Mouse (Mus musculus) bone marrow, adult 2 months (tissue): ENCODE data around the gene Lsamp. TPM values are rescaled to one million over a fixed set of nuclear protein-coding genes. Genes with fewer than 3 reads are reported as not detected.

Experiments used
- H3K27ac ChIP-seq: fragments of 200-500 bp; 2 replicates; pipeline ENCODE4 v1.5.1; 2012; ENCODE audit warnings: low read depth, mild to moderate bottlenecking, control low read depth, inconsistent platforms, low read length; ENCODE audit not compliant: control insufficient read depth, poor library complexity, insufficient read depth
- H3K4me1 ChIP-seq: fragments of 200-500 bp; 2 replicates; pipeline ENCODE4 v1.6.1; 2011; ENCODE audit warnings: low read length; ENCODE audit not compliant: control insufficient read depth, insufficient read depth
- H3K4me3 ChIP-seq: fragments of 200-500 bp; replicated peaks from 2 replicates; pipeline ENCODE3; 2011; ENCODE audit warnings: mild to moderate bottlenecking, low read depth, low read length, control low read depth; ENCODE audit not compliant: control insufficient read depth
- CTCF ChIP-seq: fragments of 200-500 bp; IDR thresholded peaks from 2 replicates; pipeline ENCODE4 v1.5.1; 2011; ENCODE audit warnings: low read length, control low read depth; ENCODE audit not compliant: control insufficient read depth, insufficient read depth
- POLR2A ChIP-seq: fragments of 200-500 bp; IDR thresholded peaks from 2 replicates; pipeline ENCODE4 v1.6.1; 2011; ENCODE audit warnings: low read depth, mild to moderate bottlenecking, control low read depth, low read length, borderline replicate concordance; ENCODE audit not compliant: control insufficient read depth
- WGBS: fragments of 180-500 bp; shearing (Covaris S2); methylation state at CpG from one replicate; pipeline ENCODE4 v1.1.7; 2018; 5-methylcytosine and 5-hydroxymethylcytosine counted together
- polyA plus RNA-seq: library from polyadenylated mRNA; stranded (reverse); fragments of >200 nt; gene quantifications from 2 replicates; pipeline ENCODE4 v1.2.4, GENCODE M21; 2011; ENCODE audit warnings: low replicate concordance; ENCODE audit not compliant: missing spikeins, insufficient read depth, insufficient read length

The Lsamp gene
- polyA plus RNA-seq, 1 experiment = not detected

GRCm38 (mm10) chr16:42004166-42004565 lies 2020.0 kb downstream of the Lsamp start:
- TF ChIP-seq CTCF = no peak
- TF ChIP-seq POLR2A = no peak
- Histone ChIP-seq H3K4me1 (no peaks in the 10 kb centered on the region), H3K27ac (no peak overlapping the region), H3K4me3 (no peak overlapping the region)
- WGBS = 39% methylated on average over 1 of the region's 1 CpGs

- H3K27ac ChIP-seq = no peak overlapping the region
- WGBS = 73% methylated on average over 5 of the region's 5 CpGs
- no peak overlapping the region for H3K4me3 ChIP-seq
- TF ChIP-seq CTCF = no peak
- no peak for TF ChIP-seq POLR2A
- H3K4me1 ChIP-seq = no peaks in the 10 kb centered on the region
Measured at GRCm38 (mm10) chr16:42014937-42015336, 2030.8 kb downstream of the Lsamp start.

DNA sequence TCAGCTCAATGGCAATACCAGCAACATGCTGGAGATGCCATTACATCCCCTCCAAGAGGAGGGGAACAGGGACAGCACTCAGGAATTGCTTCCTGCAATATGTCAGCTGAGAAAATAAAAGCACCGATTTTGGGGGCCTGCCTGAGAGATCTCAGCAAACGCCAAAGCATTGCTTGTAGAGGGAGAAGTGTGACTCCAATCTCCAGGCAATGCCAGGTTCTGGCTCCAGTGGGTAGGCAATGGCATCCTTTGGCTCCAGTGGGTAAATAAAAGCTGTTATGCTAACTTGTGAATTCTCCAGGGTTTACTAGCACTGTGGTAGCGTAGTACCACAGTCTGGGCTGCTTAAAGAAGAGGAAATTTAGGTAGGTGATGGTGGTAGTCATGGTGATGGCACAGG lies 2031.3 kb downstream of the Lsamp start:
- no peak overlapping the region for H3K4me3 ChIP-seq
- WGBS = 49% methylated on average over 3 of the region's 3 CpGs
- H3K4me1 ChIP-seq = no peaks in the 10 kb centered on the region
- TF ChIP-seq POLR2A (no peak), CTCF (no peak)
- no peak overlapping the region for H3K27ac ChIP-seq

DNA sequence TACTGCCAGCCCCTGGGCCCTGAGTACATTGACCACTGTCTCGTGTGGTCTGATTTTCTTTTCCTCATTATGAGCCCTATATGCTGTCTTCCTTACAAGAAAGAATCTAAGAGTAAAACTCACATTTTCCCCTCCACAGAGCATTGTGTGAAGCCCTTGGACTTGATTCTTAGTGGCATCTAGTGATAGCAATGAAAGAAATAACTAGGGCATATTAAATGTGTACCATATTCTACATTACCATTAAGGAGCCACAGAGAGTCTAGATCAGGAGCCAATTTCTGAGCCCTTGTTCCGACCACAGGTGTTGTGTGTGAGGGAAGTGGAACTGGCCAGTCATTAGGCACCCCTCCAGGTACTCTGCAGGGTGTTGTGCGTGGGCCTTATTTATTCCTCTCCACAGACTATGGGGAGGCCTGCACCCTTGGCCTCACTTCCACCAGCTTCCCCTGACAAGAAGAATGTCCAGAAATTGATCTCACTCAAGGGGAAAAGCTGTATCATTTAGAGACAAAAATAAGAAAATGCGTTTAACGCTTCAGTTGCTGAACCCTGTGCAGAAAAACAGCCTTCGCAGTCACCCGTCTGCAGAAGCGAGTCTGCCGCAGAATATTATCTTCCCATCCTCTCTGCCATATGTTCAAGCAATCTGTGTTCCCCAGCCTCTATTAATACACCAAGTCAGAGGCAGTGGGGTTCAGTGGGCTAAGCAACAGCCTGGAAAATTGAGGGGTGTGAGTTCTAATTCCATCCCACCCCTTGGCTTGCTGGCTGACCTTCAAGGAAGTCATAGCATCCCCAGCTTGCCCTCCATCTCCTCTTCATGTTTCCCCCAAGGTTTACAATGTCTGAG lies 2032.9 kb downstream of the Lsamp start:
- Histone ChIP-seq H3K27ac (no peak overlapping the region), H3K4me1 (no peaks in the 10 kb centered on the region), H3K4me3 (no peak overlapping the region)
- 85% methylated on average over 9 of the region's 9 CpGs for WGBS
- TF ChIP-seq POLR2A (no peak), CTCF (no peak)

- WGBS = 35% methylated on average over 1 of the region's 1 CpGs
- no peak for TF ChIP-seq POLR2A
- no peak for TF ChIP-seq CTCF
- Histone ChIP-seq H3K27ac (no peak overlapping the region), H3K4me3 (no peak overlapping the region), H3K4me1 (no peaks in the 10 kb centered on the region)
Measured at GRCm38 (mm10) chr16:42022566-42022965, 2038.4 kb downstream of the Lsamp start.

DNA sequence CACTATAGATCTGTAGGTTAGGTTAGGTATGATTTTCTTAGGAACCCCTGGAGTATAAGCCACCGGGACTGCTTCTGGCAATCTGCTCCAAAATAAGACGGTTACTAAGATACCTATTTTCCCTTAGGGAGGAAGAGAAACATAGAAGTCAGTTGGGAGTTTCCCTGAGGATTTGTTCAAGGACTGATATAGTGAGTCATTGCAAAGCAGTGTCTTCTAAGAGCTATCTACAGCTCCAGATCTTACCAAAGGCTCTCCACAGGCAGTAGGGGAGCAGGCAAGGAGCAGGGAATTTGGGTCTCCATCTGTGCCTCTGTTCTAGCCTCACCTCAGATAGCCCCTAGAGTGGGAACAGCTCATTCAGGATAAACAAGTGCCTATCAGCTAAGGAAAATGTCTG lies 2047.9 kb downstream of the Lsamp start:
- Histone ChIP-seq H3K4me3 (no peak overlapping the region), H3K4me1 (no peaks in the 10 kb centered on the region), H3K27ac (no peak overlapping the region)
- 79% methylated on average over 2 of the region's 2 CpGs for WGBS
- TF ChIP-seq CTCF (no peak), POLR2A (no peak)

- Histone ChIP-seq H3K4me3 (no peak overlapping the region), H3K4me1 (no peaks in the 10 kb centered on the region), H3K27ac (no peak overlapping the region)
- 84% methylated on average over 2 of the region's 2 CpGs for WGBS
- TF ChIP-seq CTCF (no peak), POLR2A (no peak)
Measured at GRCm38 (mm10) chr16:42033449-42033848, 2049.3 kb downstream of the Lsamp start.

DNA sequence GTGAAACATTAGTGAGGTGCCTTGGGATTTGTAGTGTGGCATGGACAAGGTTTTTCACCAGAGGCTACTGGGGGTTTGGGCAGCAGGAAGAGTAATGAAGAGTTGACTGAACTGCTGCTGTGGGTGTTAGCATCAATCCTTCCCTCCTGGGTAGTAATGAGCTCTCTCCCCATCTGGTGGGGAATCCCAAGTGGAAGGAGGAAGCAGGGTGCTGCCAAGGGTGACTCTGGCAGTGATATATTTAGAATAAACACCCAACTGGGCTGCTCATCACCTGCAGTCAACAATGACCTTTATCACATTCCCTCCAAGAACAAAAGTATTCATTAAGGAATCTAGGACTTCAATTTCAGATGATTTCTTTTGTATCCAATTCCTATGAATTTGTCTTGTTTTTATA lies 2064.0 kb downstream of the Lsamp start:
- H3K4me1 ChIP-seq = no peaks in the 10 kb centered on the region
- no peak overlapping the region for H3K4me3 ChIP-seq
- no peak overlapping the region for H3K27ac ChIP-seq
- TF ChIP-seq POLR2A = no peak
- TF ChIP-seq CTCF = no peak
